Mouse (Mus musculus): ENCODE measurements around the gene Sdf2. TPM values are rescaled to one million over a fixed set of nuclear protein-coding genes. Genes with fewer than 3 reads are reported as not detected.

Gene Sdf2
- 10 to 100 TPM; 61.1 to 69.4 TPM for total RNA-seq (2021)

- peak; percentile 75 to 80 for DNase-seq (ENCODE audit: extremely low spot score in 1 of 2, low spot score in 1 of 2)
These were observed at the start of gene Sdf2, which contains the start of gene Supt6 for GRCm38 (mm10) chr11:78245627-78246317. Gene Sdf2, plus strand, starts transcription at chr11:78245746. Gene Supt6, minus strand, starts transcription at chr11:78245987.

GRCm38 (mm10) chr11:78202372-78202771, 43.2 kb upstream of the Sdf2 start:
- DNase-seq (ENCODE audit: extremely low spot score in 1 of 2, low spot score in 1 of 2): no peak

GRCm38 (mm10) chr11:78204287-78204686, 41.3 kb upstream of the Sdf2 start:
- DNase-seq (ENCODE audit: extremely low spot score in 1 of 2, low spot score in 1 of 2): no peak

- DNase-seq (ENCODE audit: extremely low spot score in 1 of 2, low spot score in 1 of 2): no peak
These were observed 40.0 kb upstream of the Sdf2 start for GRCm38 (mm10) chr11:78205361-78206206.

GRCm38 (mm10) chr11:78207190-78207589, 38.4 kb upstream of the Sdf2 start:
- no peak for DNase-seq (ENCODE audit: extremely low spot score in 1 of 2, low spot score in 1 of 2)

GRCm38 (mm10) chr11:78209886-78210285, 35.7 kb upstream of the Sdf2 start:
- DNase-seq (ENCODE audit: extremely low spot score in 1 of 2, low spot score in 1 of 2): no peak

- no peak for DNase-seq (ENCODE audit: extremely low spot score in 1 of 2, low spot score in 1 of 2)
These were observed 34.9 kb upstream of the Sdf2 start for GRCm38 (mm10) chr11:78210615-78211014.

GRCm38 (mm10) chr11:78211513-78211912, 34.0 kb upstream of the Sdf2 start:
- DNase-seq (ENCODE audit: extremely low spot score in 1 of 2, low spot score in 1 of 2): no peak

- DNase-seq (ENCODE audit: extremely low spot score in 1 of 2, low spot score in 1 of 2): no peak
These were observed 32.3 kb upstream of the Sdf2 start for GRCm38 (mm10) chr11:78213086-78213817.

- no peak for DNase-seq (ENCODE audit: extremely low spot score in 1 of 2, low spot score in 1 of 2)
These were observed 29.7 kb upstream of the Sdf2 start for GRCm38 (mm10) chr11:78215709-78216317.

GRCm38 (mm10) chr11:78223586-78223985, 22.0 kb upstream of the Sdf2 start:
- DNase-seq (ENCODE audit: extremely low spot score in 1 of 2, low spot score in 1 of 2): no peak

GRCm38 (mm10) chr11:78231518-78231917, 14.0 kb upstream of the Sdf2 start:
- no peak for DNase-seq (ENCODE audit: extremely low spot score in 1 of 2, low spot score in 1 of 2)

GRCm38 (mm10) chr11:78240193-78240857, 5.2 kb upstream of the Sdf2 start:
- DNase-seq (ENCODE audit: extremely low spot score in 1 of 2, low spot score in 1 of 2): peak; percentile 26 to 34

- no peak for DNase-seq (ENCODE audit: extremely low spot score in 1 of 2, low spot score in 1 of 2)
These were observed 302 bp upstream of the Sdf2 start for GRCm38 (mm10) chr11:78245261-78245626.

- no peak for DNase-seq (ENCODE audit: extremely low spot score in 1 of 2, low spot score in 1 of 2)
These were observed 919 bp downstream of the Sdf2 start for GRCm38 (mm10) chr11:78246318-78247011.

GRCm38 (mm10) chr11:78247012-78247348, 1.4 kb downstream of the Sdf2 start:
- DNase-seq (ENCODE audit: extremely low spot score in 1 of 2, low spot score in 1 of 2): no peak

- DNase-seq (ENCODE audit: extremely low spot score in 1 of 2, low spot score in 1 of 2): no peak
These were observed 2.2 kb downstream of the Sdf2 start for GRCm38 (mm10) chr11:78247727-78248140.

- DNase-seq (ENCODE audit: extremely low spot score in 1 of 2, low spot score in 1 of 2): no peak
These were observed 11.1 kb downstream of the Sdf2 start for GRCm38 (mm10) chr11:78256618-78257017.

GRCm38 (mm10) chr11:78260489-78261258, 15.1 kb downstream of the Sdf2 start:
- DNase-seq (ENCODE audit: extremely low spot score in 1 of 2, low spot score in 1 of 2): no peak

Data from layer of hippocampus, postnatal 25 days (tissue).